7 mouse cellular contexts compared by ENCODE assay signal in the genomic region with DNA sequence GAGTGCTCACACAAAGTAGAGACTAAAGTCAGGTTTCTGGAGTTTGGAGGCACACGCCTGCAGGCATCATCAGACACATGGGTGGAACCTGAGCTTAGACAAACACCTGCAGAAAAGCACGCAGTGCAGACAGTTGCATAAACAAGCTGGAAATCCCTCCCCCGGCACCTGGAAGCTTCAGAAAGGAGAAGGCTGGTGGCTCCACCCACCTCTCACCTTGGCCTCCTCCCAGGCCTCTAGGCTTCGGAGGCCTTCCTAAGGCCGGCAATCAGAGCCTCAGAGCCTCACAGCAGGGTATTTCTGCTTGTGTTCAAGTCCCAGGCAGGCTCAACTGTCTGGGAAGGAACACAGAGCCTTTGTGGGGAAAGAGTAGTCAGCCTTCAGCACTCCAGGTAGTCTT.
DNase-seq lines count a peak whose midpoint lies in the region; ATAC-seq and TF ChIP-seq lines count a peak whose summit lies in the region.

No protein-coding gene starts in this region.

- H3K9me3 ChIP-seq in intestine, embryonic 15.5 days: no peaks in the 10 kb centered on the region
- H3K9me3 ChIP-seq in liver, embryonic 11.5 days (ENCODE audit: control insufficient read depth, low read length): no peaks in the 10 kb centered on the region

- TF ChIP-seq POLR2A in cerebellum, adult 2 months (IDR thresholded peaks at IDR 0.05; ENCODE audit: borderline replicate concordance, insufficient read depth, low read length): no peak

- H3K4me2 ChIP-seq in intestine, embryonic 15.5 days (replicated peaks): no peak overlapping the region; the same call in 1 of the 2 replicates
- peak overlapping the region; percentile 62 for H3K4me2 ChIP-seq in liver, embryonic 11.5 days

- H3K4me3 ChIP-seq in intestine, embryonic 15.5 days (replicated peaks): no peak overlapping the region
- peak overlapping the region; percentile 33 for H3K4me3 ChIP-seq in liver, embryonic 11.5 days (ENCODE audit: low read depth, low read length)
- no peak overlapping the region for H3K4me3 ChIP-seq in cerebellum, adult 2 months (replicated peaks; ENCODE audit: insufficient read depth, low read depth, low read length)

- no peak overlapping the region for H3K9ac ChIP-seq in intestine, embryonic 15.5 days
- H3K9ac ChIP-seq in liver, embryonic 11.5 days (ENCODE audit: low read depth, low read length): peak overlapping the region; percentile 61; the same call in 1 of the 2 replicates

- H3K4me1 ChIP-seq in intestine, embryonic 15.5 days (replicated peaks): peaks cover 74% of the 10 kb centered on the region
- peaks cover 57% of the 10 kb centered on the region for H3K4me1 ChIP-seq in liver, embryonic 11.5 days (replicated peaks; ENCODE audit: control insufficient read depth, insufficient read depth, low read length)
- H3K4me1 ChIP-seq in cerebellum, adult 2 months (ENCODE audit: control insufficient read depth, insufficient read depth, low read length): peaks cover 8% of the 10 kb centered on the region; the same call in 1 of the 2 replicates

- WGBS in intestine, embryonic 15.5 days: 44% methylated on average over 5 of the region's 5 CpGs
- 42% methylated on average over 5 of the region's 5 CpGs for WGBS in liver, embryonic 11.5 days
- WGBS in cerebellum, adult 2 months: 66% methylated on average over 5 of the region's 5 CpGs

- no peak for TF ChIP-seq CTCF in cerebellum, adult 2 months (IDR thresholded peaks at IDR 0.05; ENCODE audit: borderline replicate concordance, insufficient read depth, low read depth, low read length)

- H3K27me3 ChIP-seq in intestine, embryonic 15.5 days (replicated peaks): no peaks in the 10 kb centered on the region
- H3K27me3 ChIP-seq in liver, embryonic 11.5 days (replicated peaks; ENCODE audit: control insufficient read depth, insufficient read depth, low read length): no peaks in the 10 kb centered on the region
- H3K27me3 ChIP-seq in cerebellum, adult 2 months (ENCODE audit: control insufficient read depth, insufficient read depth, low read length): no peaks in the 10 kb centered on the region

- peak overlapping the region; percentile 91 for H3K27ac ChIP-seq in intestine, embryonic 15.5 days
- H3K27ac ChIP-seq in liver, embryonic 11.5 days (ENCODE audit: low read depth, low read length): peak overlapping the region; percentile 85
- no peak overlapping the region for H3K27ac ChIP-seq in cerebellum, adult 2 months (ENCODE audit: insufficient read depth, low read length)

- ATAC-seq in intestine, embryonic 15.5 days: peak; percentile 44
- ATAC-seq in liver, embryonic 11.5 days (replicated peaks; ENCODE audit: low FRiP score): peak; percentile 18; the same call in 1 of the 2 replicates

- no peaks in the 10 kb centered on the region for H3K36me3 ChIP-seq in intestine, embryonic 15.5 days
- no peaks in the 10 kb centered on the region for H3K36me3 ChIP-seq in liver, embryonic 11.5 days (ENCODE audit: control insufficient read depth, insufficient read depth, low read length)

- DNase-seq in thymus, postnatal 0 days (ENCODE audit: low spot score): peak; percentile 36
- DNase-seq in thymus, adult 18-20 months: no peak
- no peak for DNase-seq in liver, embryonic 11.5 days (ENCODE audit: low spot score)
- no peak for DNase-seq in frontal cortex, postnatal 14 days (ENCODE audit: low spot score in 2 of 2)
- no peak for DNase-seq in layer of hippocampus, adult 11-12 months (ENCODE audit: low spot score)
- no peak for DNase-seq in cerebellum, adult 2 months
